Comparison of ENCODE assay signal across 8 mouse cellular contexts in genomic region chrX:136172118-136172551, GRCm38 (mm10). TPM values are rescaled to one million over a fixed set of nuclear protein-coding genes. Genes with fewer than 3 reads are reported as not detected.
DNase-seq lines count a peak whose midpoint lies in the region; ATAC-seq and TF ChIP-seq lines count a peak whose summit lies in the region.

Tceal8 (minus strand) TSS chrX:136172342.

- 0 out of 2 replicates have a peak, but pooled peaks cover 7% of the 10 kb centered on the region for H3K36me3 ChIP-seq in lung, embryonic 14.5 days (ENCODE audit: insufficient read depth)

- H3K27ac ChIP-seq in lung, embryonic 14.5 days (ENCODE audit: low read depth): peak within 1 kb of the TSS; percentile 94

- H3K4me3 ChIP-seq in lung, embryonic 14.5 days (ENCODE audit: low read depth, low read length): peak within 1 kb of the TSS; percentile 61

- no peaks in the 10 kb centered on the region for H3K27me3 ChIP-seq in lung, embryonic 14.5 days (ENCODE audit: insufficient read depth, low read length)

- TF ChIP-seq CTCF in lung, embryonic 14.5 days (IDR thresholded peaks at IDR 0.05; ENCODE audit: low read depth): no peak

- no peaks in the 10 kb centered on the region for H3K9me3 ChIP-seq in lung, embryonic 14.5 days (ENCODE audit: low read depth, low read length)

- peak within 1 kb of the TSS; percentile 64 for H3K4me2 ChIP-seq in lung, embryonic 14.5 days

- H3K9ac ChIP-seq in lung, embryonic 14.5 days: peak within 1 kb of the TSS; percentile 77

- no peaks in the 10 kb centered on the region for H3K4me1 ChIP-seq in lung, embryonic 14.5 days (ENCODE audit: insufficient read depth)

- ATAC-seq in lung, embryonic 14.5 days (ENCODE audit: insufficient read depth): peak; percentile 96
- 0 out of 2 replicates have a peak, but pooled peaks have one; percentile 13 for ATAC-seq in neutrophil, adult 5-6 weeks (ENCODE audit: extremely low read depth, insufficient number of reproducible peaks, low FRiP score, poor library complexity, severe bottlenecking)

- DNase-seq in Muller cell, postnatal 12 days (ENCODE audit: inconsistent ontology term): peak; percentile 89
- peak; percentile 62 for DNase-seq in cerebellum, adult 8-10 months
- peak; percentile 88 for DNase-seq in forelimb bud, embryonic 11.5 days (ENCODE audit: low read depth, low spot score)
- DNase-seq in heart, postnatal 4 days: peak; percentile 80
- DNase-seq in layer of hippocampus, adult 8-10 months (ENCODE audit: low spot score in 2 of 2): peak; percentile 72 to 83
- peak; percentile 93 for DNase-seq in lung, embryonic 14.5 days
- peak; percentile 37 for DNase-seq in thymus, postnatal 0 days (ENCODE audit: low spot score)

- 16% methylated on average over 10 of the region's 10 CpGs for WGBS in lung, embryonic 14.5 days

RNA-seq across cellular contexts. Expression of gene Tceal8, which starts in this region (rescaled TPM):
- 100 to 1,000 TPM; 103 to 119 TPM for total RNA-seq in heart, postnatal 4 days (2021)
- 10 to 100 TPM; 30.2 to 41.4 (median 34.4) TPM for total RNA-seq in layer of hippocampus, adult 8-10 months (2022)
- 193 and 206 TPM in 2 replicates for polyA plus RNA-seq in lung, embryonic 14.5 days (2014; fragmentation: Nextera tagmentation; extraction: Ambion mirVana)
- total RNA-seq in neutrophil, adult 5-6 weeks (2017): 1.7 and 2.6 TPM in 2 replicates
- polyA plus RNA-seq in thymus, postnatal 0 days (2015; fragmentation: Nextera tagmentation; extraction: Ambion mirVana): 43.7 and 45.0 TPM in 2 replicates

Comparison
In these comparisons a context has a peak if more than half of its experiments do, and no peak if none do; other contexts are left out.
1. Peak in every context shown above with its lines: DNase-seq, ATAC-seq, H3K4me3 ChIP-seq and H3K27ac ChIP-seq.
2. DNase-seq: peak in every context shown above with its lines; median percentile 93 in lung, embryonic 14.5 days; 89 in Muller cell, postnatal 12 days; 88 in forelimb bud, embryonic 11.5 days; 80 in heart, postnatal 4 days; 78 in layer of hippocampus, adult 8-10 months; 62 in cerebellum, adult 8-10 months; 37 in thymus, postnatal 0 days.